Mouse (Mus musculus) MEL (cell line): Measurements from ENCODE around the gene Slc2a10.

Source experiments
- CHD2 ChIP-seq: IDR thresholded peaks from 2 replicates; pipeline ENCODE4 v1.6.1; 2011; ENCODE audit warnings: low read length, improper control_type of control experiment
- CTCF ChIP-seq, 3 experiments: IDR thresholded peaks in 2 of 3; conservative IDR thresholded peaks in 1 of 3; 2 replicates each; pipeline ENCODE4 v1.5.1; 2011 to 2012; ENCODE audit warnings: low read length in 3 of 3, low read depth in 2 of 3, mild to moderate bottlenecking in 2 of 3, improper control_type of control experiment in 1 of 3, inconsistent platforms in 1 of 3, mixed read lengths in 1 of 3, moderate library complexity in 1 of 3; ENCODE audit not compliant: control insufficient read depth in 1 of 3, insufficient read depth in 1 of 3, poor library complexity in 1 of 3, severe bottlenecking in 1 of 3
- HCFC1 ChIP-seq: IDR thresholded peaks from 2 replicates; pipeline ENCODE4 v1.6.1; 2012; ENCODE audit warnings: low read depth, mild to moderate bottlenecking, inconsistent platforms, low read length, improper control_type of control experiment, moderate library complexity
- MAX ChIP-seq: IDR thresholded peaks from 2 replicates; pipeline ENCODE4 v1.6.1; 2011; ENCODE audit warnings: low read length, improper control_type of control experiment
- MEF2A ChIP-seq: IDR thresholded peaks from 2 replicates; pipeline ENCODE4 v1.6.1; 2014; ENCODE audit warnings: low read depth, mild to moderate bottlenecking, inconsistent platforms, low read length, improper control_type of control experiment; ENCODE audit not compliant: poor library complexity, insufficient replicate concordance, severe bottlenecking; ENCODE audit errors: extremely low read depth
- POLR2A ChIP-seq, 2 experiments: IDR thresholded peaks; 2 replicates each; pipeline ENCODE4 v1.6.1; 2011 to 2012; ENCODE audit warnings: low read length in 2 of 2, mild to moderate bottlenecking in 2 of 2, control low read depth in 1 of 2, improper control_type of control experiment in 1 of 2, low read depth in 1 of 2, moderate library complexity in 1 of 2; ENCODE audit not compliant: control insufficient read depth in 1 of 2, insufficient read depth in 1 of 2, poor library complexity in 1 of 2
- POLR2AphosphoS5 ChIP-seq: IDR thresholded peaks from 2 replicates; pipeline ENCODE4 v1.6.1; 2012; ENCODE audit warnings: low read depth, borderline replicate concordance, mild to moderate bottlenecking, inconsistent platforms, low read length, moderate library complexity, mixed read lengths
- TCF12 ChIP-seq: IDR thresholded peaks from 2 replicates; pipeline ENCODE4 v1.6.1; 2014; ENCODE audit warnings: low read depth, mild to moderate bottlenecking, inconsistent platforms, low read length, improper control_type of control experiment, moderate library complexity
- UBTF ChIP-seq: IDR thresholded peaks from 2 replicates; pipeline ENCODE4 v1.6.1; 2012; ENCODE audit warnings: low read depth, mild to moderate bottlenecking, inconsistent platforms, low read length, improper control_type of control experiment, moderate library complexity, borderline replicate concordance; ENCODE audit not compliant: insufficient read depth
- USF1 ChIP-seq: IDR thresholded peaks from 2 replicates; pipeline ENCODE4 v1.6.1; 2014; ENCODE audit warnings: low read depth, mild to moderate bottlenecking, inconsistent platforms, low read length, improper control_type of control experiment, moderate library complexity
- USF2 ChIP-seq, 2 experiments: IDR thresholded peaks; 2 replicates each; pipeline ENCODE4 v1.6.1; 2011 to 2012; ENCODE audit warnings: improper control_type of control experiment in 2 of 2, low read length in 2 of 2, borderline replicate concordance in 1 of 2, inconsistent platforms in 1 of 2, low read depth in 1 of 2, mild to moderate bottlenecking in 1 of 2; ENCODE audit not compliant: insufficient read depth in 1 of 2
- ZKSCAN1 ChIP-seq: IDR thresholded peaks from 2 replicates; pipeline ENCODE4 v1.6.1; 2012; ENCODE audit warnings: low read depth, mild to moderate bottlenecking, inconsistent platforms, low read length, improper control_type of control experiment, moderate library complexity
- ZMIZ1 ChIP-seq: IDR thresholded peaks from 2 replicates; pipeline ENCODE4 v1.6.1; 2012; ENCODE audit warnings: low read depth, mild to moderate bottlenecking, inconsistent platforms, low read length, improper control_type of control experiment, moderate library complexity
- ZNF384 ChIP-seq: IDR thresholded peaks from 2 replicates; pipeline ENCODE4 v1.6.1; 2012; ENCODE audit warnings: low read depth, mild to moderate bottlenecking, inconsistent platforms, low read length, improper control_type of control experiment

DNA sequence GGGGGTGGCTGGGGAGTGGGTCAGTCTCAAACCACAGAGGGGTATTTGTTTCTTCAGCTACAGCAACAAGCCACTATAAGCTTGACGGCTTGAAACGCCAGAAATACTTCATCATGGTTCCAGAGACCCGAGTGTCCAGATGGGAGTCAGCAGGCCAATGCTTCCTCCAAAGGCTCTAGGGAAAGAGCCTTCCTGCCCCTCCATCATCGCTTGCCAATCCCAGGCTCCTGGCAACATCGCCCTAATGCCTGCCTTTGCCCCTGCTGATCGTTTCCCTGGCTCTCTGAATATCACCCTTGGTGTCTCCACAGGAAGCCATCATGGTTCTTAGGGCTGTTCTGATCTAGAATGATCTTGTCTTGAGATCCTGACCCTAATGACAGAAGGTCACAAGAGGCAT lies 58.3 kb downstream of the Slc2a10 start:
- TF ChIP-seq CHD2 (no peak), MEF2A (no peak), USF1 (no peak), HCFC1 (no peak), MAX (no peak), POLR2A (IDR thresholded peaks at IDR 0.05; ENCODE audit: control insufficient read depth in 1 of 2, insufficient read depth in 1 of 2, low read depth in 1 of 2, low read length in 2 of 2, poor library complexity in 1 of 2) (no peak), TCF12 (no peak), CTCF (IDR thresholded peaks at IDR 0.05 in 2 of 3, conservative IDR thresholded peaks at IDR 0.05 in 1 of 3; ENCODE audit: control insufficient read depth in 1 of 3, insufficient read depth in 1 of 3, low read depth in 2 of 3, low read length in 3 of 3, poor library complexity in 1 of 3, severe bottlenecking in 1 of 3) (no peak), POLR2AphosphoS5 (no peak), ZMIZ1 (no peak), UBTF (no peak), ZNF384 (no peak), USF2 (IDR thresholded peaks at IDR 0.05; ENCODE audit: borderline replicate concordance in 1 of 2, insufficient read depth in 1 of 2, low read depth in 1 of 2, low read length in 2 of 2) (no peak), ZKSCAN1 (no peak)
